ENCODE assay signal across 21 mouse cellular contexts in the genomic region with DNA sequence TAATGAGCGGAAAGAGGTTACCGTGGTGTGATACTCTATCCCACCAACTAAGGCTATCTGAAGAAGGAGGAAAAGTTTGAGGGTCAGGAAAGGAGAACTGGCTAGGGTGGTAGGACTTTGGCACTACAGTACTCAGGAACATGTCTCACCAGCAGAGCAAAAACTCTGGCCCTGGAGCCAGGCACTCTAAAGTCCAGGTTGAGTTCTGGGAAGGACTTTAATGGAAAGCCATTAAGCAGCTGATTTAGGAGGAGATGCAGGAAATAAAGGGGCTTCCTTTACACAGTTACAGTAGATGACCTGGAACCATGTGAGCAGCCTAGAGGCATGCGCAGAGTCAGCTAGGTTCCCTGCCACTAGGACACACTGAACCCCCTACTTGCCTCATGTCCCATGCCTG. TPM values are rescaled to one million over a fixed set of nuclear protein-coding genes. Genes with fewer than 3 reads are reported as not detected.
"Had no signal": no experiment of that assay in that cellular context is flagged by ENCODE, and none has a peak within 500 bp of the region (broad histone marks: within the 10 kb centered on the region; RNA-seq: fewer than 3 reads in every experiment).

No protein-coding gene starts in this region.

- H3K4me2 ChIP-seq: limb, embryonic 13.5 days; liver, embryonic 13.5 days; midbrain, embryonic 12.5 days; neural tube, embryonic 13.5 days; stomach, embryonic 15.5 days had no signal

- H3K9me3 ChIP-seq: limb, embryonic 13.5 days; liver, embryonic 13.5 days; midbrain, embryonic 12.5 days; neural tube, embryonic 13.5 days; stomach, embryonic 15.5 days had no signal

- H3K36me3 ChIP-seq: stomach, embryonic 15.5 days had no signal

- H3K27me3 ChIP-seq: limb, embryonic 13.5 days; liver, embryonic 13.5 days; midbrain, embryonic 12.5 days; neural tube, embryonic 13.5 days; stomach, embryonic 15.5 days had no signal

- H3K4me3 ChIP-seq: limb, embryonic 13.5 days; liver, embryonic 13.5 days; midbrain, embryonic 12.5 days; neural tube, embryonic 13.5 days; stomach, embryonic 15.5 days had no signal

- H3K9ac ChIP-seq: limb, embryonic 13.5 days; liver, embryonic 13.5 days; midbrain, embryonic 12.5 days; neural tube, embryonic 13.5 days; stomach, embryonic 15.5 days had no signal

- H3K27ac ChIP-seq: hindbrain, postnatal 0 days; limb, embryonic 13.5 days; liver, embryonic 13.5 days; midbrain, embryonic 12.5 days; neural tube, embryonic 13.5 days; stomach, embryonic 15.5 days had no signal

- ATAC-seq: hindbrain, postnatal 0 days; midbrain, embryonic 16.5 days had no signal

- DNase-seq: left cerebral cortex, postnatal 4 days; liver, embryonic 13.5 days; lung, adult 18-20 months; retina, postnatal 1 day; right cerebral cortex, postnatal 4 days; spleen, adult 18-20 months; thymus, adult 2 months; thymus, postnatal 25 days had no signal

RNA-seq across cellular contexts. Expression of gene Hspb9, which starts 13.6 kb away (rescaled TPM):
- total RNA-seq: hindbrain, postnatal 0 days; layer of hippocampus, adult 8-10 months; layer of hippocampus, postnatal 14 days; left cerebral cortex, adult 18-20 months; left cerebral cortex, postnatal 10 days; left cerebral cortex, postnatal 4 days; megakaryocyte-erythroid progenitor cell, adult 5-6 weeks had no signal
- polyA plus RNA-seq: large intestine, adult 2 months; limb, embryonic 13.5 days; lung, embryonic 16.5 days; midbrain, embryonic 16.5 days; stomach, embryonic 15.5 days had no signal

RNA-seq across cellular contexts. Expression of gene Kcnh4, which starts 32.5 kb away (rescaled TPM):
- total RNA-seq: megakaryocyte-erythroid progenitor cell, adult 5-6 weeks had no signal
- polyA plus RNA-seq: limb, embryonic 13.5 days; liver, embryonic 13.5 days; lung, embryonic 16.5 days had no signal
